Mouse (Mus musculus): ENCODE measurements around the gene Ldhal6b. TPM values are rescaled to one million over a fixed set of nuclear protein-coding genes. Genes with fewer than 3 reads are reported as not detected.

Gene Ldhal6b
- polyA plus RNA-seq, 1 experiment from 2014 or later = 0.13 TPM

- Histone ChIP-seq H3K36me3 (peaks cover 11% of the 10 kb centered on the region), H3K9ac (no peak overlapping the region), H3K4me2 (no peak overlapping the region), H3K27me3 (peaks cover 19% of the 10 kb centered on the region), H3K27ac (replicated peaks) (no peak overlapping the region; the same call in 1 of the 2 replicates), H3K4me3 (no peak overlapping the region), H3K4me1 (replicated peaks) (peaks cover 22% of the 10 kb centered on the region; the same call in 1 of the 2 replicates), H3K9me3 (no peaks in the 10 kb centered on the region)
- no peak for ATAC-seq (ENCODE audit: low read depth)
- 42% methylated on average over 10 of the region's 10 CpGs for WGBS
Observed at GRCm38 (mm10) chr17:5406566-5406965, 12.0 kb downstream of the Ldhal6b start.

- no peaks in the 10 kb centered on the region for H3K36me3 ChIP-seq
- ATAC-seq (ENCODE audit: low read depth) = no peak
- no peak overlapping the region for H3K4me3 ChIP-seq
- WGBS = 79% methylated on average over 6 of the region's 6 CpGs
- no peak overlapping the region for H3K27ac ChIP-seq (replicated peaks)
- no peak overlapping the region for H3K4me2 ChIP-seq
- H3K9ac ChIP-seq = no peak overlapping the region
- H3K9me3 ChIP-seq = no peaks in the 10 kb centered on the region
- H3K4me1 ChIP-seq (replicated peaks) = peaks cover 22% of the 10 kb centered on the region; the same call in 1 of the 2 replicates
- H3K27me3 ChIP-seq = peaks cover 19% of the 10 kb centered on the region
Observed at GRCm38 (mm10) chr17:5403885-5404284, 14.7 kb downstream of the Ldhal6b start.

GRCm38 (mm10) chr17:5402624-5403023 lies 15.9 kb downstream of the Ldhal6b start:
- 23% methylated on average over 8 of the region's 8 CpGs for WGBS
- Histone ChIP-seq H3K9me3 (no peaks in the 10 kb centered on the region), H3K4me3 (no peak overlapping the region), H3K27me3 (peaks cover 26% of the 10 kb centered on the region), H3K4me2 (peak overlapping the region; percentile 1; the same call in 1 of the 2 replicates), H3K27ac (replicated peaks) (no peak overlapping the region), H3K4me1 (replicated peaks) (peaks cover 23% of the 10 kb centered on the region; the same call in 1 of the 2 replicates), H3K36me3 (no peaks in the 10 kb centered on the region), H3K9ac (no peak overlapping the region)
- peak; percentile 70; the same call in 1 of the 2 replicates for ATAC-seq (ENCODE audit: low read depth)

GRCm38 (mm10) chr17:5402069-5402468 lies 16.5 kb downstream of the Ldhal6b start:
- WGBS = 4% methylated on average over 9 of the region's 9 CpGs
- H3K27ac ChIP-seq (replicated peaks) = no peak overlapping the region
- H3K36me3 ChIP-seq = no peaks in the 10 kb centered on the region
- H3K27me3 ChIP-seq = peaks cover 26% of the 10 kb centered on the region
- peaks cover 28% of the 10 kb centered on the region; the same call in 1 of the 2 replicates for H3K4me1 ChIP-seq (replicated peaks)
- no peak overlapping the region for H3K4me3 ChIP-seq
- no peak overlapping the region for H3K9ac ChIP-seq
- peak overlapping the region; percentile 1; the same call in 1 of the 2 replicates for H3K4me2 ChIP-seq
- peak; percentile 54 for ATAC-seq (ENCODE audit: low read depth)
- no peaks in the 10 kb centered on the region for H3K9me3 ChIP-seq

GRCm38 (mm10) chr17:5401288-5401687 lies 17.3 kb downstream of the Ldhal6b start:
- Histone ChIP-seq H3K27ac (replicated peaks) (no peak overlapping the region), H3K9me3 (no peaks in the 10 kb centered on the region), H3K36me3 (no peaks in the 10 kb centered on the region), H3K4me3 (no peak overlapping the region), H3K4me1 (replicated peaks) (peaks cover 29% of the 10 kb centered on the region; the same call in 1 of the 2 replicates), H3K4me2 (no peak overlapping the region), H3K9ac (no peak overlapping the region), H3K27me3 (peaks cover 26% of the 10 kb centered on the region)
- WGBS = 93% methylated on average over 10 of the region's 10 CpGs
- no peak for ATAC-seq (ENCODE audit: low read depth)

- no peak for ATAC-seq (ENCODE audit: low read depth)
- WGBS = 81% methylated on average over 14 of the region's 14 CpGs
Observed at GRCm38 (mm10) chr17:5400435-5401090, 18.0 kb downstream of the Ldhal6b start.

GRCm38 (mm10) chr17:5397148-5398007 lies 21.2 kb downstream of the Ldhal6b start:
- peak; percentile 89 for ATAC-seq (ENCODE audit: low read depth)
- Histone ChIP-seq H3K36me3 (no peaks in the 10 kb centered on the region), H3K4me3 (no peak overlapping the region), H3K9ac (peak overlapping the region; percentile 58), H3K27ac (replicated peaks) (no peak overlapping the region), H3K9me3 (no peaks in the 10 kb centered on the region), H3K27me3 (peaks cover 7% of the 10 kb centered on the region), H3K4me1 (replicated peaks) (peaks cover 13% of the 10 kb centered on the region; the same call in 1 of the 2 replicates), H3K4me2 (0 out of 2 replicates have a peak overlapping the region, but pooled peaks have one; percentile 21)
- 29% methylated on average over 33 of the region's 33 CpGs for WGBS

More at GRCm38 (mm10) chr17:5400435-5401090, 18.0 kb downstream of the Ldhal6b start:
- Histone ChIP-seq H3K9me3 (no peaks in the 10 kb centered on the region), H3K36me3 (no peaks in the 10 kb centered on the region), H3K27me3 (peaks cover 26% of the 10 kb centered on the region), H3K4me2 (no peak overlapping the region), H3K4me3 (no peak overlapping the region), H3K9ac (no peak overlapping the region), H3K4me1 (replicated peaks) (peaks cover 28% of the 10 kb centered on the region; the same call in 1 of the 2 replicates), H3K27ac (replicated peaks) (no peak overlapping the region)

- Histone ChIP-seq H3K9ac (no peak overlapping the region), H3K36me3 (no peaks in the 10 kb centered on the region), H3K4me2 (no peak overlapping the region), H3K27ac (replicated peaks) (no peak overlapping the region), H3K27me3 (peaks cover 7% of the 10 kb centered on the region), H3K4me1 (replicated peaks) (peaks cover 13% of the 10 kb centered on the region; the same call in 1 of the 2 replicates), H3K9me3 (no peaks in the 10 kb centered on the region), H3K4me3 (no peak overlapping the region)
- WGBS = 73% methylated on average over 5 of the region's 5 CpGs
- no peak for ATAC-seq (ENCODE audit: low read depth)
Observed at GRCm38 (mm10) chr17:5396213-5396612, 22.4 kb downstream of the Ldhal6b start.

GRCm38 (mm10) chr17:5395454-5396205 lies 22.9 kb downstream of the Ldhal6b start:
- WGBS = 85% methylated on average over 16 of the region's 16 CpGs
- ATAC-seq (ENCODE audit: low read depth) = no peak

GRCm38 (mm10) chr17:5390682-5391081 lies 27.9 kb downstream of the Ldhal6b start:
- H3K27me3 ChIP-seq = no peaks in the 10 kb centered on the region
- H3K36me3 ChIP-seq = no peaks in the 10 kb centered on the region
- 0 out of 2 replicates have a peak, but pooled peaks have one; percentile 26 for ATAC-seq (ENCODE audit: low read depth)
- H3K4me1 ChIP-seq (replicated peaks) = peaks cover 29% of the 10 kb centered on the region
- H3K4me2 ChIP-seq = no peak overlapping the region
- H3K27ac ChIP-seq (replicated peaks) = peak overlapping the region; percentile 74
- no peak overlapping the region for H3K9ac ChIP-seq
- no peaks in the 10 kb centered on the region for H3K9me3 ChIP-seq
- no peak overlapping the region for H3K4me3 ChIP-seq
- WGBS = 48% methylated on average over 10 of the region's 10 CpGs

More at GRCm38 (mm10) chr17:5395454-5396205, 22.9 kb downstream of the Ldhal6b start:
- Histone ChIP-seq H3K9ac (no peak overlapping the region), H3K9me3 (no peaks in the 10 kb centered on the region), H3K27me3 (peaks cover 7% of the 10 kb centered on the region), H3K27ac (replicated peaks) (no peak overlapping the region), H3K4me1 (replicated peaks) (peaks cover 15% of the 10 kb centered on the region), H3K4me3 (no peak overlapping the region), H3K36me3 (no peaks in the 10 kb centered on the region), H3K4me2 (no peak overlapping the region)

- no peak overlapping the region for H3K4me2 ChIP-seq
- no peak overlapping the region for H3K4me3 ChIP-seq
- no peak overlapping the region for H3K27ac ChIP-seq (replicated peaks)
- 61% methylated on average over 3 of the region's 3 CpGs for WGBS
- H3K9ac ChIP-seq = no peak overlapping the region
- ATAC-seq (ENCODE audit: low read depth) = no peak
- H3K9me3 ChIP-seq = no peaks in the 10 kb centered on the region
- no peaks in the 10 kb centered on the region for H3K27me3 ChIP-seq
- H3K4me1 ChIP-seq (replicated peaks) = peaks cover 29% of the 10 kb centered on the region
- H3K36me3 ChIP-seq = no peaks in the 10 kb centered on the region
Observed at GRCm38 (mm10) chr17:5388351-5388750, 30.2 kb downstream of the Ldhal6b start.
